Mouse (Mus musculus): ENCODE results near the gene Cbfa2t3. TPM values are rescaled to one million over a fixed set of nuclear protein-coding genes. Genes with fewer than 3 reads are reported as not detected.

Cbfa2t3 gene
- polyA plus RNA-seq, 1 experiment from 2014 or later = 6.8 TPM

DNA sequence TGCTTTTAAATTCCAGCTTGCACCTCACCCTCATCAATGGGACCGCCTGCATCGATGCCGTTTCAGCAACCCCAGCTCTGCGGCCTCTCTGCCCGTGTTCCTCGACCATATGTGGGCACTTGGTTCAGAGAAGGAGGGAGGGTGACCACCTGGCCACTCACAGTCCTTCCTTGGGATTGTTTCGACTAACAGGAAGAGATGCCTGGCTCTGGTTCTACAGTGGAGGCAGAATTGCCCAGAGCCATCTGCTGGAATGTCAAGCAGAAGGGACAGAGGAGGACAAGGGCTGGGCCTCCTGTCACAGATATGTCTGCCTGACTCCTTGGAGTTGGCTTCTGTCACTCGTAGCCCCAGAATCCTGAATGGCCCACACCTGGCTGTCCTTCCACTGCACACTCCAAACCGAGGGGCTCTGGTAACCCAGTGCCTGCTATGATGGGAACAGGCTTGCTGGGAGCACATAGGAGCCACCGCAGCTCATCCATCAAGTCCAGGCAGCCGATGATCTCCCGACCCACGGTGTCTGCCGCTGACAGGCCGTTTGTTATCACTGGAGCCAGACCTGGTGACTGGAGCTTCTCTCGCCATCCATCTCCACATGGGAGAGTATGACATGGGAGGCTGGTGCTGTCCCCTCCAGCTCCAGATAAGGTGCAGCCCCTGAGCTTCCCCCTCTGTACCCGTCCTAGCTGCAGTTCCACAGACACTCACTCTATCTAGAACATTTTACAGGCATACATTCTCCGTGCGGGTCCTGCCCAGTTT, 13.6 kb downstream of the Cbfa2t3 start:
- WGBS = 27% methylated on average over 19 of the region's 19 CpGs
- ATAC-seq (ENCODE audit: low read depth) = no peak
- peaks cover 50% of the 10 kb centered on the region for H3K27me3 ChIP-seq (ENCODE audit: control insufficient read depth, insufficient read depth, low read depth, low read length)
- no peak overlapping the region for H3K9ac ChIP-seq (ENCODE audit: low read length)
- no peaks in the 10 kb centered on the region for H3K4me1 ChIP-seq (replicated peaks; ENCODE audit: control insufficient read depth, insufficient read depth, low read length)
- no peak overlapping the region for H3K4me2 ChIP-seq (ENCODE audit: low read depth, low read length)
- no peaks in the 10 kb centered on the region for H3K36me3 ChIP-seq (ENCODE audit: control insufficient read depth, insufficient read depth, low read length)
- no peak overlapping the region for H3K4me3 ChIP-seq (ENCODE audit: low read length)
- no peak overlapping the region for H3K27ac ChIP-seq (ENCODE audit: low read length)
- H3K9me3 ChIP-seq (ENCODE audit: control insufficient read depth, low read length) = no peaks in the 10 kb centered on the region

DNA sequence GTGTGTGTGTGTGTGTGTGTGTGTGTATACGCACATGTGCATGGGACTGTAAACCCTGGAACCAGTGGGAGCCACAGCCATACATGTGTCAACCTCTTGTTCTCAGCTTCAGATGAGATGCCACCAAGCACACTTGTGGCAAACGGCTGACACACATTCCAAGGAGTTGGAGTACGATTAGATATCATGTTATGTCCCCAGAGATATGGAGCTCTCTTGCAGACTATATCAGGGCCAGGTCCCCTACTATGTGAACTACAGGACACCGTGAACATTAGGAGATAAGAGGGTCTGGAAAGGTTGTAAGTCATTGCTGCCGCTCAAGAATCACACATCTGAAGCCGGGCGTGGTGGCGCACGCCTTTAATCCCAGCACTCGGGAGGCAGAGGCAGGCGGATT, 16.1 kb downstream of the Cbfa2t3 start:
- Histone ChIP-seq H3K4me3 (ENCODE audit: low read length) (no peak overlapping the region), H3K9me3 (ENCODE audit: control insufficient read depth, low read length) (no peaks in the 10 kb centered on the region), H3K4me1 (replicated peaks; ENCODE audit: control insufficient read depth, insufficient read depth, low read length) (peaks cover 8% of the 10 kb centered on the region), H3K36me3 (ENCODE audit: control insufficient read depth, insufficient read depth, low read length) (no peaks in the 10 kb centered on the region), H3K4me2 (ENCODE audit: low read depth, low read length) (no peak overlapping the region), H3K9ac (ENCODE audit: low read length) (no peak overlapping the region), H3K27me3 (ENCODE audit: control insufficient read depth, insufficient read depth, low read depth, low read length) (peaks cover 69% of the 10 kb centered on the region), H3K27ac (ENCODE audit: low read length) (no peak overlapping the region)
- no peak for ATAC-seq (ENCODE audit: low read depth)
- 81% methylated on average over 11 of the region's 11 CpGs for WGBS

DNA sequence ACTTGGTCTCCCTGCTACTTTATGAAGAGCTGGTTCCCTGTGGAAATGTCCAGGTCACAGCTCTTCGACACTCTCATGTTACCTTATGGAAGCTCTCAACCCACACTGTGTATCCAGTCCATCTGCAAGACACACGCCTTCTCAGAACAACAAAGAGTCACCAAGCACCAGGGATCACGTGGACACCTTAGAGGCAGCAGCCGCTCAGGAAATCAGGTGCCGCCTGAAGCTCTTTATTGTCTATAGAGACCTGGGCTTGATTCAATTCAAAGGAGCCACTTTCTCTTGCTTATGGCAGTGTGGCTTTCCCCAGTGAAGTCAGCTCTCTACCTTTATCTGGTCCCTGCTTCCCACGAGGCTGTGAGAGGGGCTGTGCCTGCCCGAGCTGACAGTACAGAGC, 18.7 kb downstream of the Cbfa2t3 start:
- Histone ChIP-seq H3K4me2 (ENCODE audit: low read depth, low read length) (no peak overlapping the region), H3K36me3 (ENCODE audit: control insufficient read depth, insufficient read depth, low read length) (no peaks in the 10 kb centered on the region), H3K4me3 (ENCODE audit: low read length) (no peak overlapping the region), H3K27ac (ENCODE audit: low read length) (no peak overlapping the region), H3K9me3 (ENCODE audit: control insufficient read depth, low read length) (no peaks in the 10 kb centered on the region), H3K9ac (ENCODE audit: low read length) (no peak overlapping the region), H3K4me1 (replicated peaks; ENCODE audit: control insufficient read depth, insufficient read depth, low read length) (peaks cover 16% of the 10 kb centered on the region), H3K27me3 (ENCODE audit: control insufficient read depth, insufficient read depth, low read depth, low read length) (peaks cover 76% of the 10 kb centered on the region)
- 26% methylated on average over 7 of the region's 7 CpGs for WGBS
- no peak for ATAC-seq (ENCODE audit: low read depth)

DNA sequence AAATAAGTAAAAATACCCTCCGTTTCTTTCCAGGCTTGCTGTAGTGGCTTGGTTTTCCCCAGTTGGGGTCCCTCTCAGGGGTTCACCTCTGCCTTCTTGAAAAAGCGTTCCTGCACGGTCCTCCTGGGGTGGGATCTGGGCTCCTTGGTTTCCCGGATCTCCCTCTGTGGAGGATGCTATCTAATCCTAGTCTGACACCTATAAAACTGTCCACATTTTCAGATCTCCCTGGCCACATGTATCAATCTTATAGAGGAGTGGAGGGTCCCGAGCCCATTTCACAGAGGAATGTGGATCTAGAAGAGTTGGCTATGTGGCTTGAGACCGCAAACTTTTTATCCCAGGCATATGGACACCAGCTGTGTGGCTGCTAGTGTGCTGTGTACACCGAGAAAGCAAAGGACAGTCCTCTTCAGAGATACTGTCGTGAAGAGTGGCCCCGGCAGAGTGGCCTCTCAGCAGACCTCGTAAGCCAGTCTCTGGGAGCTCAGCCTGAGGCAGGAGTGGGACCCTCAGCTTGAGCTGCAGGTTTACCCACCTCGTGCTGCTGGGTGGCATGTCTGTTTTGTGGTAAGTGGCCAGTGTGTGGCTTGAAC, 19.5 kb downstream of the Cbfa2t3 start:
- ATAC-seq (ENCODE audit: low read depth) = no peak
- H3K27ac ChIP-seq (ENCODE audit: low read length) = no peak overlapping the region
- H3K4me3 ChIP-seq (ENCODE audit: low read length) = peak overlapping the region; percentile 84
- peaks cover 16% of the 10 kb centered on the region for H3K4me1 ChIP-seq (replicated peaks; ENCODE audit: control insufficient read depth, insufficient read depth, low read length)
- peak overlapping the region; percentile 98 for H3K4me2 ChIP-seq (ENCODE audit: low read depth, low read length)
- peaks cover 72% of the 10 kb centered on the region for H3K27me3 ChIP-seq (ENCODE audit: control insufficient read depth, insufficient read depth, low read depth, low read length)
- 19% methylated on average over 11 of the region's 11 CpGs for WGBS
- H3K36me3 ChIP-seq (ENCODE audit: control insufficient read depth, insufficient read depth, low read length) = no peaks in the 10 kb centered on the region
- no peaks in the 10 kb centered on the region for H3K9me3 ChIP-seq (ENCODE audit: control insufficient read depth, low read length)
- no peak overlapping the region for H3K9ac ChIP-seq (ENCODE audit: low read length)

DNA sequence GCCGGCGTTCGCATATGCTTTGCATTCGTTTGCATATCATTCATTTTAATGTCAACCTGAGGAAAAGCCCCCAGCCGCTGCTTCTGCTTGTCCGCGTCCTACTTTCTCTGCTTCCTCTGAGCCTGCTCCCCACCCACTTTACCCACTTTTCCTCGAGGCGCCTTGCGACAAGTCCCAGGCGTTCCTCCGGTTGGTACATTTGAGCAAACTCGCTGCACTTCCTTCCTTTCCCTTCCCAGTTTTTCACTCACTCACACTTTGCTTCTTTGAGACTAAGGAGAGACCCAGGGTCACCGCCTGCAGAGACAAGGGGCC, 20.1 kb downstream of the Cbfa2t3 start:
- Histone ChIP-seq H3K27ac (ENCODE audit: low read length) (peak overlapping the region; percentile 90; the same call in 1 of the 2 replicates), H3K9me3 (ENCODE audit: control insufficient read depth, low read length) (no peaks in the 10 kb centered on the region), H3K4me3 (ENCODE audit: low read length) (peak overlapping the region; percentile 84), H3K9ac (ENCODE audit: low read length) (peak overlapping the region; percentile 75), H3K27me3 (ENCODE audit: control insufficient read depth, insufficient read depth, low read depth, low read length) (peaks cover 70% of the 10 kb centered on the region), H3K4me1 (replicated peaks; ENCODE audit: control insufficient read depth, insufficient read depth, low read length) (peaks cover 16% of the 10 kb centered on the region), H3K36me3 (ENCODE audit: control insufficient read depth, insufficient read depth, low read length) (no peaks in the 10 kb centered on the region), H3K4me2 (ENCODE audit: low read depth, low read length) (peak overlapping the region; percentile 98)
- 2% methylated on average over 14 of the region's 14 CpGs for WGBS
- ATAC-seq (ENCODE audit: low read depth) = no peak; the same call in none of the 2 replicates

DNA sequence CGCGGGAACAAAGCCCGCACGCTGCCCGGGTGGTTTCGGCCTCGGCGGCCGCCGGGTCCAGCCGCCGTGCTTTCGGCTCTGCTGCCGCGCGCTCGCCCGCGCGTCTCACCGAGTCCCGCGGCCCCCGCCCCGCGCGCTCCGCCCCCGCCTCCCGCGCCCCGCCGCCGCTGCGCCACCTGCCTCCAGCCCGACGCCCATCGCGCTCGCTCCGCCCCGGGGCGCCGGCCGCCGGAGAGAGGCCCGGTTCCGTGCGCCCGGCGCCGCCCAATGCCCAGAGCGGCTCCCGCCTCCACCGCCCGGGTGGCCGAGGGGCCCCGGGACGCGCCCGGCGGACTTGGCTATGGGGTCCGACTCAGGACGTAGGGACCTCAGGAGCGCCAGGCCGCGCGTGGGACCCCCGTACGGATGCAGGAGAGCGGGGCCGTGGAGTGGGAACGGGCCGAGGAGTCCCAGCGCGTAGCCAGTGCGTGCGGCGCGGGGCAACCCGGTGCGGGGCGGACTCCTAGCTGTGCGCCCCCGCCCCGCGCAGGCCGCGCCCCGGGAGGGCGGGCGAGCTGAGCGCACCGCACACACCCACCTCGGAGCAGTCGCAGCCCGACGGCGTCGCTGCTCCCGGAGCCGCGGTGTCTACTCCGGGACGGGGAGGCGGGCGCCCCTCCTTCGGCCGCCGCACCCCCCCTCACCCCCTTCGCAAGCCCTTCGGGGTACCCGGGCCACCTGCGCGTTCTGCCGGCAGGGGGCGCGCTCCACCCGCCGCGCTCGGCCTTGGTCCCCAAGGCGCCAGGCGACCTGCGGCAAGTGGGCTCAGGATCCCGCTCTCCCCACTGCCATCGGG, 20.6 kb downstream of the Cbfa2t3 start:
- WGBS = under 1% methylated on average over 55 of the region's 127 CpGs
- H3K9me3 ChIP-seq (ENCODE audit: control insufficient read depth, low read length) = no peaks in the 10 kb centered on the region
- peaks cover 69% of the 10 kb centered on the region for H3K27me3 ChIP-seq (ENCODE audit: control insufficient read depth, insufficient read depth, low read depth, low read length)
- peak; percentile 82 for ATAC-seq (ENCODE audit: low read depth)
- H3K9ac ChIP-seq (ENCODE audit: low read length) = peak overlapping the region; percentile 75
- H3K27ac ChIP-seq (ENCODE audit: low read length) = peak overlapping the region; percentile 90
- no peaks in the 10 kb centered on the region for H3K36me3 ChIP-seq (ENCODE audit: control insufficient read depth, insufficient read depth, low read length)
- H3K4me1 ChIP-seq (replicated peaks; ENCODE audit: control insufficient read depth, insufficient read depth, low read length) = peaks cover 16% of the 10 kb centered on the region
- H3K4me2 ChIP-seq (ENCODE audit: low read depth, low read length) = peak overlapping the region; percentile 98
- peak overlapping the region; percentile 84 for H3K4me3 ChIP-seq (ENCODE audit: low read length)

DNA sequence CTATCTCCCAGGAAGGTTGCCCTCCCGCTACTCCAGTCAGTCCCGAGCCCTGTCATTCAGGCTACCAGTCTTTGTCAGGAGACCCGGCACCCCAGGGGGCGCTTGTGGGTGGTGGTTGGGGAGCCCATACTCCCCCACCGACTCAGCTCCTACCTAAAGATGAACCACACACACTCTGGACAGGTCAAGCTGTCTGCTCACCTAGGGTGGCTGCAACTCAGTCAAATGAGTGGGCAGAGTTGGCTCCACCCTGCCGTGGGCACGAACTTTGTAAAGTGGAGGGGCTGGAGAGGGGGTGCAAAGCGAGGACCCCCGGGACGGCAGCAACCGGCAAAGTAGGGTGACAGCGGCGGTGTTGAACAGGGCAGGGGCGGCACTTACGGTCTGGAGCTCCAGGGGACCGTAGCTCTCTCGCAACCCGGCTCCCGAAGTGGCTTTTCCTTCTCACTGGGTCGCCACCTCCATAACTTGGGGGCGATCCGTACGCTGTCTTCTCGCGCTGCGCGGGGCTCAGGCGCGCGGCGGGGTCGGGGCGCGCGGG, 21.4 kb downstream of the Cbfa2t3 start:
- H3K4me2 ChIP-seq (ENCODE audit: low read depth, low read length) = peak overlapping the region; percentile 98
- peaks cover 64% of the 10 kb centered on the region for H3K27me3 ChIP-seq (ENCODE audit: control insufficient read depth, insufficient read depth, low read depth, low read length)
- peaks cover 16% of the 10 kb centered on the region for H3K4me1 ChIP-seq (replicated peaks; ENCODE audit: control insufficient read depth, insufficient read depth, low read length)
- peak overlapping the region; percentile 75 for H3K9ac ChIP-seq (ENCODE audit: low read length)
- no peaks in the 10 kb centered on the region for H3K36me3 ChIP-seq (ENCODE audit: control insufficient read depth, insufficient read depth, low read length)
- peak overlapping the region; percentile 90 for H3K27ac ChIP-seq (ENCODE audit: low read length)
- ATAC-seq (ENCODE audit: low read depth) = no peak
- peak overlapping the region; percentile 84 for H3K4me3 ChIP-seq (ENCODE audit: low read length)
- H3K9me3 ChIP-seq (ENCODE audit: control insufficient read depth, low read length) = no peaks in the 10 kb centered on the region
- WGBS = 0% methylated on average over 29 of the region's 35 CpGs

DNA sequence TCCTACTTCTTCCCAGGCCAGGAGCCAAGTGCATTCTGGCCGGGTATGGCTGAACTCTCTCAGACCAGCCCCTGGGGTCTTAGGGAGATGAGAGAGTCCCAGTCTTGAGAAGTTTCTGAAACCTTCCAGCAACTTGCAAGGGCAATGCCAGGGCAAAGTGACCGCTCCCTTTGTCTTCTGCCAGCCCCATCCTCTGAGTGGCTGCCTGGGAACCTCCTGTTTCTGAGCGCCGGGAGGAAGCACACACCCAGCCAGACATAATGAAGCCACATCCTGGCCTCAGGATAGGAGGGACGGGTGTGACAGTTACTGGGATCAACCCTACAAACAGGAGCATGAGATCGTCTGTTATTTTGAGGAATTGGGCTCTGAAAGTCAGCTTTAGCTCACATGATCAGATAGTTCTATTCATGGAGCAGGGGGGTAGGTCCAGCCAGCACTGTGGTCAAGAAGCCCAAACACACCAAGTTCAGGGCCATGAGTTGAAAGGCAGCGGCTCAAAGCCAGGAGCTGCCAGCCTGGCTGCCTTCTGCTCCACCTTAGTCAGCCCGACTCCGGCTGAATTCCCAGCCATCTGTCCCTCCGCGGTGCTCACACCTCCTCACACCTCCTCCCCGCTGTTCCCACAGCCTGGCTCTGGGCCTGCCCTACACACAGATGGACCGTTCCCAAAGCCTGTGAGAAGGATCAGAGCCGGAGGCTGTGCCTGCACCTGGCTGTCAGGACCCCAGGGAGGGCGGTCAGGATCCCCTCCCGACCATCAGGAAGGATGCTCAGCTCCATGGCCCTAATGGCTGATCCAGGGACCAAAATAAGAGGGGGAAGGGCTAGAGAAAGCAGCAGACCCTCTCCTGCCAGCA, 22.1 kb downstream of the Cbfa2t3 start:
- Histone ChIP-seq H3K4me3 (ENCODE audit: low read length) (peak overlapping the region; percentile 84), H3K36me3 (ENCODE audit: control insufficient read depth, insufficient read depth, low read length) (no peaks in the 10 kb centered on the region), H3K4me2 (ENCODE audit: low read depth, low read length) (peak overlapping the region; percentile 98), H3K4me1 (replicated peaks; ENCODE audit: control insufficient read depth, insufficient read depth, low read length) (peaks cover 16% of the 10 kb centered on the region), H3K9ac (ENCODE audit: low read length) (peak overlapping the region; percentile 75), H3K27me3 (ENCODE audit: control insufficient read depth, insufficient read depth, low read depth, low read length) (peaks cover 58% of the 10 kb centered on the region), H3K9me3 (ENCODE audit: control insufficient read depth, low read length) (no peaks in the 10 kb centered on the region), H3K27ac (ENCODE audit: low read length) (peak overlapping the region; percentile 90)
- WGBS = 11% methylated on average over 16 of the region's 16 CpGs
- ATAC-seq (ENCODE audit: low read depth) = 0 out of 2 replicates have a peak, but pooled peaks have one; percentile 19

Measured in lung, embryonic 16.5 days (tissue).